Mouse (Mus musculus) heart, postnatal 0 days (tissue): ENCODE data around the gene Ralgps1.

Experiments
- CTCF ChIP-seq: IDR thresholded peaks from 2 replicates; pipeline ENCODE4 v1.5.1; 2016; ENCODE audit warnings: antibody characterized with exemption, control low read depth, low read depth
- EP300 ChIP-seq: IDR thresholded peaks from 2 replicates; pipeline ENCODE4 v1.6.1; 2016; ENCODE audit warnings: antibody characterized with exemption, low read depth

GRCm38 (mm10) chr2:33302828-33303227 lies 68.5 kb downstream of the Ralgps1 start:
- TF ChIP-seq CTCF (no peak), EP300 (no peak)
